Mouse (Mus musculus) spleen, postnatal 10 days (tissue): ENCODE data around the gene Pde4d.

Experiments
- DNase-seq, 2 experiments: peaks; one replicate each; pipeline ENCODE4 v3.0.0; 2021 to 2022; ENCODE audit warnings: low spot score in 2 of 2

Pde4d gene

GRCm38 (mm10) chr13:109774791-109775190 is 1325.0 kb downstream of the Pde4d start:
- no peak for DNase-seq

GRCm38 (mm10) chr13:109775197-109775596 is 1325.4 kb downstream of the Pde4d start:
- no peak for DNase-seq

DNA sequence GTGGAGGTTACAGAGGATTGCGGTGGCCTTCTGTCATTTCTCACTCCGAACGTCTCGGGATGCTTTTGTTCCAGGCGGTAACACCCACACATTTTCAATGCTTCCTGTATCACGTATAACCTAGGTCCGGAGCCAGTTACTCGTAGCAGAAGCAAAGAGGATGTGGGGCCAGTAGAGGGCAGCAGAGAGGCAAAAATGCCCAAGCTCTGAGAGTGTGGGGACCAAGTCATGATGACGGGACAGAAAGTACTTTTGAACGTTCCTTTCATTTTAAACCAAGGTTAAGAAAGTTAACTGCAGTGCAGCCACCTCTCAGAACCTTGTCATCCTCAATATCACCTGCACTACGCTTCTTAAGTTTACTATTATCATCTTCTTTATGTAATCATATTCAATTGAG is 1326.4 kb downstream of the Pde4d start:
- peak; percentile 84 to 93 for DNase-seq

DNA sequence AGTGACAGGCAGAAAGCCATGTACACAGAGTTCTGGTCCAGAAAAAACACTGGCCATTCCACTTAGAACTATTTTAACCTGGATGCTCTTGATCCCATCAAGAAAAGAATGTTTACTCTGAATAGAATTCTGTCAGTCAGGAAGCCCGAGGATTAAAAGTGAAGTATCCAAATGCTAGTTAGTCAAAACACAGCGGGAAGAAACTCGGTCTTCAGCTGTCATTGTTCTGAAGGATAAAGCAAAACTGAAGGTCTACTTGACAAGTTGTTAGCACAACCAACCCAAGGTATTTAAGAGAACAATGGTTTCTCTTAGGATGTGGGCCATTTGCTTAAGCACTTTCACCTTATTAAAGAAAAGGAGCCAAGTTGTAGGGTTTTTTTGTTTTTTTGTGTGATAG is 1327.2 kb downstream of the Pde4d start:
- no peak for DNase-seq

DNA sequence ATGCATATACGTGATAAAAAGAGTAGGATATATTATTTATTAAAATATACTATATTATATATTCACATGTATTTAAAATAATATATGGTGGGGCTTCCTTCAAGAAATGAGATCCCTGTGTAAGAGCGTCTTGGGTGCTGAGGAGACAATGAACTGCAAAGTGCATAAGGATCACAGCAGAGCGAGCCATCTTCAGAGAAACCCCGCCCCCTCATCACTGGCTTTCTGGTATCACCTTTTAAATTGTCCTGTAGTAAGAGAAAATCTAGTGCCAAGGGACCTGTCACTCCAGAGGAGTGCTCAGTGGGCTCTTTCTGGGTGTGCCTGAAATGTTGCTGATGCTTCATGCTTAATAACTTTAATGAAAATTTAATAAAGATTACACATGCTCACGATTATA is 1327.7 kb downstream of the Pde4d start:
- DNase-seq: no peak

DNA sequence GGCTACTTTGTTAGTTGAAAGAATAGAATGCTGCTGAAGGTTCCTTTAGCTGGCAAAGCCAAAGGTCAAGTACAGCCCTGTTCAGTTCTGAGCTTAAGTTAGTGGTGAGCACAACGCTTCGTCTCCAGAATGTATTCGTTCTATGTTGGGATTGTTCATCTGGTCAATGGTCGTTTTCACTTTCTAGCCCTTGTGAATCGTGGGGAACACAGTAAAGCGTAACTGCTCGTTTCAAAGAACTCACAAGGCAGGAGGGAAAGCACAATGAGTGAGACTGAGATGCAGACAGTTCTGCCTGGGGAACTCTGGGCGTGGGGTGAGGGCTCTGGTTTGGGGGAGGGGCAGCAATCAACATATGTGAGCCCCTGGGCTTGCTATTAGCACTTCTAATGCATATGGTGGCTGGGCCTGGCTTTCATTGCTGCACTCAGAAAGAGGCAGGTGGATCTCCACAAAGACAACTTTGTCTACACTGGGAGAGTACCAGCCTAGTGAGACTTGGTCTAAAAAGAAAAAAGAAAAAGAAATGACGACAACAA is 1328.6 kb downstream of the Pde4d start:
- DNase-seq: no peak

DNA sequence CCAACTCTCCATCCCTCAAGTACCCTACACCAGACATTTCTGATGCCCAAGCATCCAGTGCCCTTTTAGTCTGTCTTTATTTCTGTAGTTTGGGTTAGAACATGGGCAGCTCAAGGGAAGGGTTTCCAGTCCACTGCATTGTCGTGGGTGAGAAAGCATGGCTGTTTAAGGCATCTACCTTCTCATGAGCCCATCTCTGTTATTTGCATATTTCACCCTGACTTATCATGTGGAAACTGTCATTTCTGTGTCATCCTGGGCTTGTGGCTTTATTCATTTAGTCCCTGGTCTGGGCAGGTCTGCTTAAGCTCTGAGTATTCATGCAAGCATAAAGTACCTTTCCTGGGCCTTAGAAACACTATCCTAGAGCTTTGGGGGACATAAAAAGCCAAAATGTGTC is 1331.7 kb downstream of the Pde4d start:
- no peak for DNase-seq

DNA sequence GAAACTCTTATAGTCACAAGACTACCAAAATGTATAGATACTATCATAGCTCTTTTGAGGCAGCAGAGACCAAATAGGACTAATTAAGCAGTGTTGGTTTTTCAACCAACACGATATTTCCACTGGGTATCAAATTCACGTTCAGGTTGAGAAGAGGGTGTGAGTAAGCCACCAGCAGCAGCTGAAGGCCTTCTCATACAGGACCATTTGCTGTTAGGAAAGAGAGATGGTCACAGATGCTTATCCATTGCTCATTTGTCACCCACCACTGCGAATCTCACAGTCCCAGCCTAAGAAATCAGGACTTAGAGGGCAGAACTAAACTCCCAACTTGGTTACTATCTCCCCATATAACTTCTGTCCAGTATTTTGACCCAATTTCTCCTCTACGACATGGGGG is 1338.9 kb downstream of the Pde4d start:
- no peak for DNase-seq

DNA sequence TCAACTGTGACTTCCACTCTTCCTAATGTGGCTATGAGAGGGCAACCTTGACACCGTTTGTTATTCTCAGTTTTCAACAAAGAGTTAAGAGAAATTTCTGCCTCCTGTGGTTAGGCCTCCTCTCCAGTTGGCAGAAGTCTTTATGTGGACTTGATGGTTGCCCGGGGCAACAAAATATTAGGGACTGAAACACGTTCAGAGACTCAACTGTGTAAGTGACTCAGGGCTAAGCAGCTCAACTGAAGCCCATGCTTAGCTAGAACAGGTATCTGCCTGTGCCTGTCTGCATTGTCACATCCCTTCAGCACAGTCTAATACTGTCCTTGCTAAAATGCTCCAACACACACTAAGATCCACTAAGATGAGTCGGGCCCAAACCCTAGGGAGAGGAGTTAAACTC is 1339.4 kb downstream of the Pde4d start:
- DNase-seq: no peak

- no peak for DNase-seq
These were observed 1340.4 kb downstream of the Pde4d start for GRCm38 (mm10) chr13:109790045-109790715.

- DNase-seq: no peak
These were observed 1344.2 kb downstream of the Pde4d start for GRCm38 (mm10) chr13:109793918-109794317.

- DNase-seq: no peak
These were observed 1348.9 kb downstream of the Pde4d start for GRCm38 (mm10) chr13:109798651-109799050.

- no peak for DNase-seq
These were observed 1352.5 kb downstream of the Pde4d start for GRCm38 (mm10) chr13:109802201-109802600.

DNA sequence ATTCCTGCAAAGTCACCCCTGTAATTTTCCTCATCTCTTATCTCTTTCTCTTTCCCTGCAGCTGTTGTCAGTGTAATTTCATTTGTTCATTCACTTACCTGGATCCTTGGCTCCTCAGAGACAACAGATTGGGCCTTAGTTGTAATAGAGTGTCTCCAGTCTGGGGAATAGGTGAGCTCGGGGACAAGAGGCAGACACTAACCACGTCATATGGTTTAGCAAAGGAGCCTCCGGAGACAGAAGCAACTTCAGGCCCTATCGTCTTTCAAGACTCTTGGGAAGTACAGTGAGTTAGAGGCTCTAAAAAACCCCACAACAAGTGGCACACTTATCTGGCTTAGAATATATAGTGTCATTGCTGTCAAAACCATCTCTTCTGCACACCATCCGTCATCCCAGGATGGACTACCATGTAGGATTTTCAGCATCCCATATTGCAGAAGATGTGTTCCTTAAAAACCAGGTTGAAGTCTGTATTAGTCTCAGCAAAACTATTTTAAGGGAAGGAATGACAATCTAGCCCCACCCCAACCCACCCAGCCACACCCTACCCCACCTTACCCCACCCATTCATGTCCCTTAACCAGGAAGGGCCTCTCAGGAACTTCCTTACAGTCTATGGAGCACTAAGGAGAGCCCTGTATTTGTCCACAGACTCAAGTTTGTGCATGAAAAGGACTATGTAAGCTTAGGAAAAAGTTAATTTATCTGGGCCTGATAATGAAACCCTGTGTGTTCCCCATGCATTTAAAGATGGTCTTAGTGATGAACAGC is 1356.6 kb downstream of the Pde4d start:
- DNase-seq: no peak

DNA sequence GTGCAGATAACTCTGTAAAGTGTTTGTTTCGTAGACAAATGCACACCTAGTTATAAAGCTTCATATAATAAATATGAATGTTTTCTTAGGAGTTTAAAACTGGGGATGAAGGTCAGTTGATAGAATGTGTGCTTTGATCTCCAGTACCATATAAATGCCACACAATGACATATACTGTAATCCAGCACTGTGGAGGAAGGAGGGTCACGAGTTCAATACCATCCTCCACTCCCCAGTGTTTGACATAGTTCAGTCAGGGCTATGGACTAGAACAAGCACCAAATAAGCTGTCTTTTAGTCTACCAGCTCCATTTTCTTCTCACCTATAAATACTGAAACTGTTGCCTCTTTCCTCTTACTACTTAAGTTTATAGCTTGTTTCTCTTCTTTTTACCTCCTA is 1357.3 kb downstream of the Pde4d start:
- no peak for DNase-seq

DNA sequence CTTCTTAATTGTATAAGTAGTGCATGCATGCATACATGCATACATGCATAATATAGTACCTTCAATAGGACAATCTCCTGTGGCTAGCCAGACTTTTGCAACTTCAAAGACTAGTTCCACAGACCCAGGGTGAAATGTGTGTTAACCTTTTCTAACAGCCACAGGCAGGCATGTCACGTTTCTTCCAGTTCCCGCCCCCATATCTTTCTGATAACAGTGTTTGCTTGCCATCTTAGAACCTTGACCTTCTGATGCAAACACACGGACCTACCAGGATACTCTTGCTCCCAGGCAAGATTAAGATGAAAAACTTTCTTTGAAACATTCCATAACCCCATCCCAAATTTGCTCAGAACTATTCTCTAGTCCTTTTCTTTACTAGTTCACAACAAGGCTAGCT is 1357.7 kb downstream of the Pde4d start:
- no peak for DNase-seq

- DNase-seq: no peak
These were observed 1358.3 kb downstream of the Pde4d start for GRCm38 (mm10) chr13:109808039-109808438.

- DNase-seq: no peak
These were observed 1359.2 kb downstream of the Pde4d start for GRCm38 (mm10) chr13:109808946-109809345.

GRCm38 (mm10) chr13:109809646-109810045 is 1359.9 kb downstream of the Pde4d start:
- DNase-seq: no peak

DNA sequence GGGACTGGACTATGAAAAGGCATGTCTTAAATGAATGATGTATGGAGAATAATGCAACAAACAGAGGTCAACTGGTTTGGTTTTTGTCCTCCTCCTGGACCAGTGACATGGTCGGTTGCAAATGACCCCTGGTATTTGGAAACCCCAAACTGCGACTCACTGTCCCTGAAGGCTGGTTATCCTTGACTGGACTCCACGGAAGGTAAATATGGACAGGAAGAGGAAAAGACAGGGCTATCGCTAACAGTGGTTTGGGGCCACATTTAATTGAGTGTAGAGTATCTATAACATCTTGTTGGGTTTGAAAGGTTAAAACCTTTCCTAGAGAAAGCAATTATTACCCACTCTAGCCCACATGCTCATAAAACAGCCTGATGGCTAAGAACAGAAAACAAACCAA is 1364.2 kb downstream of the Pde4d start:
- DNase-seq: no peak

DNA sequence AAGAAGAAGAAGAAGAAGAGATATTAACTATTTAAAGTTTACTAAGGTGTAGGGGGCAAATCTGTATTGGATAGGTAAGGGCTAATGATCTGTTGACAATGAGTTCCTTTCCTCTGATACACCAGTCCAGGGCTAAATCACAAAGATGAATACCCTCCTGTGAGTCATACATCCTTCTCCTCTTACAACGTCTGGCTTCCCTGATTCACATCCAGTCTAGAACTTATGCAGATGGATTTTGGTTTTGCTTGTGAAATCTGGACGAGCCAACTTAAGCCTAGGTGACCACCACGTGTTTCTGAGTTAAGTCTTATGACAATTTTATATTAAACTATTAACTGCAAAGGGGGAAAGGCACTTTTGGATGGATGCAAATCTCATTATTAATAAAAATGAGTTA is 1369.3 kb downstream of the Pde4d start:
- no peak for DNase-seq

GRCm38 (mm10) chr13:109820141-109820540 is 1370.4 kb downstream of the Pde4d start:
- no peak for DNase-seq

DNA sequence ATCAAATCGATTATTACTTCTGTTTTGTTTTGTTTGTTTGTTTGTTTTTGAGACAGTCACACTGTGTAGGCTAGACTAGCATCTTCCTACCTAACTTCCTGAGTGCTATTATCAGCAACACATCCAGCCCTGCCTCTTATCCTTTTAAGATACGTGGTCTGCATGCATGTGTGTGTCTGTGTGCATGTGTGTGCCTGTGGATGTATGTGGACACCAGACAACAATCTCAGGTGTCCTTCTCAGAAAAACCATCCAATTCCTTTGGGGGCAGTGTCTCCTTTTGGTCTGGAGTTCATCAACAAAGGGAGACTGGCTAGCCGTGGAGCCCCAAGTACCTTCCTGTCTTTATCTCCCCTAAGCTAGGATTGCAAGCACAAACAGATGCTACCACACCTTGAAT is 1371.1 kb downstream of the Pde4d start:
- DNase-seq: no peak
